Mouse (Mus musculus): Measurements from ENCODE around the gene Ctcf. TPM values are rescaled to one million over a fixed set of nuclear protein-coding genes. Genes with fewer than 3 reads are reported as not detected.

Ctcf gene
- total RNA-seq, 2 experiments from 2014 or later = 80.7 to 84.5 TPM

Small RNAs within 50 kb of the gene (microRNA-seq; reads per million reads assigned to microRNA genes)
- gene Mir1966 = 0 to 0.98 reads per million in 2 experiments

Other genes with a start within 250 kb of the Ctcf start
- gene Kctd19, start 223.1 kb upstream of the Ctcf start, total RNA-seq (2021) = not detected
- 1 to 10 TPM in 1 of 2 experiments, under 1 TPM in 1; 0.76 to 1.3 TPM for gene Lrrc36, start 223.0 kb upstream of the Ctcf start, total RNA-seq (2021)
- 10 to 100 TPM; 54.8 to 58.5 TPM for gene Tppp3, start 165.0 kb upstream of the Ctcf start, total RNA-seq (2021)
- 10 to 100 TPM; 31.9 to 34.2 TPM for gene Zdhhc1, start 139.7 kb upstream of the Ctcf start, total RNA-seq (2021)
- not detected for gene Hsd11b2, start 117.8 kb upstream of the Ctcf start, total RNA-seq (2021)
- 100 to 1,000 TPM; 280 to 300 TPM for gene Atp6v0d1, start 70.5 kb upstream of the Ctcf start, total RNA-seq (2021)
- gene Ripor1, start 31.3 kb upstream of the Ctcf start, total RNA-seq (2021) = 10 to 100 TPM; 89.8 to 92.1 TPM
- not detected for gene Agrp, start 825 bp downstream of the Ctcf start, total RNA-seq (2021)
- 10 to 100 TPM; 78.4 to 80.3 TPM for gene Carmil2, start 49.7 kb downstream of the Ctcf start, total RNA-seq (2021)
- 10 to 100 TPM; 46.1 to 47.4 TPM for gene Acd, start 64.5 kb downstream of the Ctcf start, total RNA-seq (2021)
- gene Pard6a, start 64.6 kb downstream of the Ctcf start, total RNA-seq (2021) = 10 to 100 TPM; 34.0 to 34.7 TPM
- gene 4933405L10Rik, start 71.1 kb downstream of the Ctcf start, total RNA-seq (2021) = under 1 TPM in 1 of 2 experiments, not detected in 1; 0.27 TPM
- gene Enkd1, start 71.6 kb downstream of the Ctcf start, total RNA-seq (2021) = 1 to 10 TPM; 8.8 to 9.6 TPM
- 10 to 100 TPM; 19.0 to 23.3 TPM for gene Gfod2, start 122.1 kb downstream of the Ctcf start, total RNA-seq (2021)
- gene Ranbp10, start 190.8 kb downstream of the Ctcf start, total RNA-seq (2021) = 10 to 100 TPM; 24.7 to 25.7 TPM
- gene Tsnaxip1, start 191.2 kb downstream of the Ctcf start, total RNA-seq (2021) = under 1 TPM in 1 of 2 experiments, not detected in 1; 0.25 TPM
- 10 to 100 TPM; 12.6 to 12.9 TPM for gene Cenpt, start 216.7 kb downstream of the Ctcf start, total RNA-seq (2021)
- 10 to 100 TPM; 43.0 to 46.5 TPM for gene Thap11, start 218.6 kb downstream of the Ctcf start, total RNA-seq (2021)
- gene Nutf2, start 224.0 kb downstream of the Ctcf start, total RNA-seq (2021) = 10 to 100 TPM; 29.0 to 41.5 TPM
- 10 to 100 TPM; 63.6 to 67.4 TPM for gene Edc4, start 244.3 kb downstream of the Ctcf start, total RNA-seq (2021)

All from layer of hippocampus, adult 18-20 months (tissue).